Mouse (Mus musculus): ENCODE results near the gene Rasa1.

Rasa1 gene

GRCm38 (mm10) chr13:85288843-85289713 is at the start of gene Rasa1:
Rasa1 (minus strand) TSS chr13:85289130.
- DNase-seq (ENCODE audit: low spot score) = peak; percentile 94

GRCm38 (mm10) chr13:85311547-85311946 is 22.6 kb upstream of the Rasa1 start:
- DNase-seq (ENCODE audit: low spot score) = no peak

- DNase-seq (ENCODE audit: low spot score) = no peak
Observed at GRCm38 (mm10) chr13:85310968-85311367, 22.0 kb upstream of the Rasa1 start.

GRCm38 (mm10) chr13:85310483-85310882 is 21.6 kb upstream of the Rasa1 start:
- no peak for DNase-seq (ENCODE audit: low spot score)

GRCm38 (mm10) chr13:85306039-85306438 is 17.1 kb upstream of the Rasa1 start:
- no peak for DNase-seq (ENCODE audit: low spot score)

GRCm38 (mm10) chr13:85290651-85291050 is 1.7 kb upstream of the Rasa1 start:
- DNase-seq (ENCODE audit: low spot score) = no peak

GRCm38 (mm10) chr13:85288574-85288842 is 422 bp downstream of the Rasa1 start:
- peak; percentile 11 for DNase-seq (ENCODE audit: low spot score)

- no peak for DNase-seq (ENCODE audit: low spot score)
Observed at GRCm38 (mm10) chr13:85287876-85288573, 905 bp downstream of the Rasa1 start.

- DNase-seq (ENCODE audit: low spot score) = no peak
Observed at GRCm38 (mm10) chr13:85282626-85283025, 6.3 kb downstream of the Rasa1 start.

- DNase-seq (ENCODE audit: low spot score) = no peak
Observed at GRCm38 (mm10) chr13:85278951-85279350, 10.0 kb downstream of the Rasa1 start.

- no peak for DNase-seq (ENCODE audit: low spot score)
Observed at GRCm38 (mm10) chr13:85274572-85274971, 14.4 kb downstream of the Rasa1 start.

GRCm38 (mm10) chr13:85273788-85274187 is 15.1 kb downstream of the Rasa1 start:
- DNase-seq (ENCODE audit: low spot score) = no peak

GRCm38 (mm10) chr13:85238760-85239159 is 50.2 kb downstream of the Rasa1 start:
- no peak for DNase-seq (ENCODE audit: low spot score)

- no peak for DNase-seq (ENCODE audit: low spot score)
Observed at GRCm38 (mm10) chr13:85218656-85219055, 70.3 kb downstream of the Rasa1 start.

- no peak for DNase-seq (ENCODE audit: low spot score)
Observed at GRCm38 (mm10) chr13:85210353-85210752, 78.6 kb downstream of the Rasa1 start.

- DNase-seq (ENCODE audit: low spot score) = no peak
Observed at GRCm38 (mm10) chr13:85208656-85209055, 80.3 kb downstream of the Rasa1 start.

GRCm38 (mm10) chr13:85207493-85207892 is 81.4 kb downstream of the Rasa1 start:
- no peak for DNase-seq (ENCODE audit: low spot score)

- DNase-seq (ENCODE audit: low spot score) = no peak
Observed at GRCm38 (mm10) chr13:85191253-85191652, 97.7 kb downstream of the Rasa1 start.

GRCm38 (mm10) chr13:85189644-85190121 is 99.2 kb downstream of the Rasa1 start:
- no peak for DNase-seq (ENCODE audit: low spot score)

- DNase-seq (ENCODE audit: low spot score) = peak; percentile 85
Observed at GRCm38 (mm10) chr13:85188903-85189643, 99.9 kb downstream of the Rasa1 start, which contains the start of gene Ccnh. Ccnh (plus strand) TSS chr13:85189408.
